Mouse (Mus musculus) heart, adult 2 months (tissue): ENCODE results near the gene Pml.

Source experiments
- CTCF ChIP-seq: fragments of 200-600 bp; IDR thresholded peaks from 2 replicates; pipeline ENCODE4 v1.8.1; 2022; ENCODE audit warnings: antibody characterized with exemption, mild to moderate bottlenecking, moderate library complexity
- EP300 ChIP-seq: fragments of 200-500 bp; IDR thresholded peaks from 2 replicates; pipeline ENCODE4 v1.6.1; 2011; ENCODE audit warnings: low read depth, low read length, control low read depth; ENCODE audit not compliant: insufficient read depth
- POLR2A ChIP-seq: fragments of 200-500 bp; IDR thresholded peaks from 2 replicates; pipeline ENCODE4 v1.6.1; 2011; ENCODE audit warnings: mild to moderate bottlenecking, low read depth, low read length, control low read depth; ENCODE audit not compliant: insufficient read depth

DNA sequence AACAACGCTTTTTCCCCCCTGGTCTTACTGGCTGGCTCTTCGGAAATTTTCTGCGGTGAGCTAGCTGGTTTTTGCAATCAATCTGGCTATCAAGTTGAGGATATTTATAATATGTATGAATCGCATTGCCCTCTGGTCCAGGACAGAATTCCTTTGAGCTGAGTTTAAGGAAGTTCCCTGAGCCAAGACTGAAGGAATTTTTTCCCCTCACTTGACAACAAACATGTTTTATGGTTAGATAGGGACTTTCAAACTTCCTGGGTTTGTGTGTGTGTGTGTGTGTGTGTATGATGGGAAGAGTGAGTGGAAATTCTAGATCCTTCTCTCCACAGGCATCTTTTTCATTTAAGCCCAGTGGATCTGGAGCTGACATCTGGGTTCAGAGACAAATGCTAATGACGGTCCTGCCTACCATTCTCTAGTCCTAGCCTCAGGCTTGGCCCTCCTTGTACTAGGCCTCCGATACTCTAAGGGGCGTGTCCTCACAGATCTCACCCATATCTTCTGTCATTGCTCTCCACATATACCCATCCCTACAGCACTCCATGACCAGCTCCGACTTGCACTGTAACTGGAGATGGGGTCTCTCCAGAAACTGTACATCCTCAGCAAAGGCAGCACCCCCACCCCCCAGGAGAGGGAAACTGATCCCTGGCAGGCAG, 34.9 kb downstream of the Pml start:
- TF ChIP-seq CTCF, result no peak
- no peak for TF ChIP-seq POLR2A
- no peak for TF ChIP-seq EP300
